21 mouse cellular contexts compared by ENCODE assay signal in the genomic region with DNA sequence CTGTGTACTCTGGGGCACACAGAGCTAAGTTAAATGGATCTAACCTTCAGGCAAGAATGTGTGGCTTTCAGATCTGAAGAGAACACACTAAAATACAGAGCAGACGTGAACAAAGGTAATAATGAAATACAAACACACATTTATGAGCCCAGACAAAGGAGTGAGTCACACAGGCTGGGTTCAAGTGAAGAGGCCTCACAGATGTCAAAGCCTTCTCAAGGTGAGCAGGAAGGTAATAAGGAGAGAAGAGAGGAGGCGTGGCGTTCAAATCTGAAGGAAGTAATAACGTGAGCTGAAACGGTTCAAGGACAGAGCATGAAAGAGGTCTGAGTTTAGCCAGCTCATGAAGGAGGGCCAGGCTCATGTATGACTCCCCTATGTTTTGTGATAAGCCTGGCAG.
"Had no signal": no experiment of that assay in that cellular context is flagged by ENCODE, and none has a peak within 500 bp of the region (broad histone marks: within the 10 kb centered on the region; RNA-seq: fewer than 3 reads in every experiment).

No protein-coding gene starts in this region.

- H3K9me3 ChIP-seq: limb, embryonic 12.5 days; limb, embryonic 15.5 days; midbrain, embryonic 12.5 days; midbrain, embryonic 15.5 days; neural tube, embryonic 12.5 days; neural tube, embryonic 15.5 days had no signal

- H3K4me3 ChIP-seq: limb, embryonic 12.5 days; limb, embryonic 15.5 days; midbrain, embryonic 12.5 days; midbrain, embryonic 15.5 days; neural tube, embryonic 12.5 days; neural tube, embryonic 15.5 days had no signal

- H3K4me1 ChIP-seq: limb, embryonic 12.5 days; limb, embryonic 15.5 days; midbrain, embryonic 15.5 days; neural tube, embryonic 15.5 days had no signal

- H3K27me3 ChIP-seq: limb, embryonic 12.5 days; limb, embryonic 15.5 days; midbrain, embryonic 12.5 days; midbrain, embryonic 15.5 days; neural tube, embryonic 12.5 days; neural tube, embryonic 15.5 days had no signal

- H3K9ac ChIP-seq: limb, embryonic 12.5 days; limb, embryonic 15.5 days; liver, embryonic 14.5 days; liver, postnatal 0 days; lung, embryonic 14.5 days; midbrain, embryonic 12.5 days; midbrain, embryonic 15.5 days; neural tube, embryonic 12.5 days; neural tube, embryonic 15.5 days had no signal

- ATAC-seq: liver, postnatal 0 days; lung, postnatal 0 days; midbrain, embryonic 15.5 days had no signal

- H3K36me3 ChIP-seq: limb, embryonic 12.5 days; limb, embryonic 15.5 days; midbrain, embryonic 12.5 days; midbrain, embryonic 15.5 days; neural tube, embryonic 12.5 days; neural tube, embryonic 15.5 days had no signal

- H3K27ac ChIP-seq: kidney, postnatal 0 days; limb, embryonic 12.5 days; limb, embryonic 15.5 days; liver, embryonic 14.5 days; macrophage; midbrain, embryonic 12.5 days; midbrain, embryonic 15.5 days; neural tube, embryonic 12.5 days; neural tube, embryonic 15.5 days had no signal

- DNase-seq: kidney, adult 2 months; left cerebral cortex, postnatal 4 days; liver, postnatal 0 days; lung, embryonic 14.5 days; right cerebral cortex, postnatal 14 days; right cerebral cortex, postnatal 4 days; spleen, adult 18-20 months; thymus, adult 2 months; thymus, postnatal 14 days; thymus, postnatal 4 days had no signal

- H3K4me2 ChIP-seq: limb, embryonic 12.5 days; limb, embryonic 15.5 days; liver, embryonic 11.5 days; lung, embryonic 14.5 days; midbrain, embryonic 12.5 days; midbrain, embryonic 15.5 days; neural tube, embryonic 12.5 days; neural tube, embryonic 15.5 days had no signal
